Mouse (Mus musculus) retina, postnatal 1 day (tissue): ENCODE measurements around the gene Tcaf1.

Experiments used
- DNase-seq: peaks from one replicate; pipeline ENCODE4 v3.0.0-alpha.2; 2012

The Tcaf1 gene

GRCm38 (mm10) chr6:42709291-42710211 lies at the start of gene Tcaf1:
Gene Tcaf1 (minus strand): TSS chr6:42710088.
- peak; percentile 93 for DNase-seq

DNA sequence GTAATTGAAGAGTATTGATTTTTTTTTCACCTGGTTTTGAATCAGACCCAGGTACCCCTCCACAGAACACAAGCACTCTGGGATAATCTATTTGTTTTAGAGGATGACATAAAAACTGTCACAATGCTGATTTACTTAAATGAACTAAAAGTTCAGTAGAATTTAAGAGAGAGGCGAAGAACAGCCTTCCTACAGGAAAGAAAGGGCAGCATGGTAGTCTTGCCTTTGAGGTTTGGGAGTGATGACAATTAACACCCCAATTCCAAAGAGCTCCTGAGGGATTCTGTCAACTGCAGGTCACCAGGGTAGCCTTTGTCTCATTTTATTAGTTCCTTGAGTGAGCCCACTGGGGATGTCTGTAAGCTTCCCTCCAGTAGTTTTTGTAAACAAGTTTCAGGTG lies 46.2 kb upstream of the Tcaf1 start, which contains the start of gene Olfr38:
Gene Olfr38 (plus strand): TSS at position 301 of the 400 bp plus-strand sequence.
- DNase-seq = no peak

DNA sequence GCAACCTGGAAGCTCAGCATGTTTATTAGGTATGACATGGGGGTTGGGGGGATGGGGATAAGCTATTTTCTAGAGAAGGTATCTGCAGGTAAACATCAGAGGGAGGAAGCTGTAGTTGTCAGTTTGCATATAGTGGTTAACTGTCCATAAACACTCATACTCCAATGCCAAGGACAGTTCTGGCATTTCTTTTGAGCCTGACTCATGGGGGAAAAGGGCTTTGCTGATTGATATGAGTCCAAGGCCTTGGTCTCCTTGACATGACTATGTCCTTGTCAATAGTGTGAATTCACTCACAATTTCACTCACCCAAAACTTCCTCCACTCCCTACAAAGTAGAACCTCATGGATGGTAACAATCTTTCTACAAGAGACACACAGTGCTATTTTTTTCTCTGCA lies 38.0 kb upstream of the Tcaf1 start:
- DNase-seq = no peak

DNA sequence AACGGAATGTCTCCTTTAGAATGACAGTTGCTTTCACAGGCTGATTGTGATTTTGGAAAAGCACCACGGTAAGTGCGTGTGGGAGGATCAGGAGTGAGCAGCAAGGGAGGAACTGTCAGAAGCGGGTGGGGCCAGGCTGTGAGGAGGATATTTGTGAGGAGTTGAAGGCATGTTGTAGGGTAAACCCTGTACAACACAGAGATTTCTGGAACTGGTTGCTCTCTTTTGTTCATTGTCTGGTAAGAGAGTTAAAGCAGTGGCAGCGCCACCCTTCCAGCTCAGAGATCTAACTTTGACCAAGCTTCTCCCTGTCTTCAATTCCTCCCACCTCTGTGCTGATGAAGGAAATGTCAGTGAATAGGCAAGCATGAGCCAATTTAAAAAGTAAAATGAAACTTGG lies 32.4 kb upstream of the Tcaf1 start:
- DNase-seq = no peak

DNA sequence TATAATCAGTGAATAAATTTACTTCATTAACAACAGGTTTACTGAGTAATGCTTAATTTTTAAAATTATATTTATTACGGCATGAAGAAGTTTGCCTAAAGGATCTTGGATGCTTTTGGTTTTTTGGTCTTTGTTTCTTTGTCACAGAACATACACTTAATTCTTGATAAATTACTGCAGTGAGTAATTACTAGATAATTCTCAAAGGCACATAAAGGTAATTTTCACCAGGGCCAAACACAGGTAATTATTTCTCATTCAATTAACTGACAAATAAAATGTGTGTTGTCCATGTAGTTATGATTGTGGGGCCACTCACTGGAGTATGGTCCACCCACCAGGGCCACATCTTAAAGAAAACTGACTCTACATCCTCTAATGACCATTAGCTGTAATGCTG lies 29.2 kb upstream of the Tcaf1 start, which contains the start of gene Olfr453:
Gene Olfr453 (plus strand): TSS at position 301 of the 400 bp plus-strand sequence.
- no peak for DNase-seq

GRCm38 (mm10) chr6:42717973-42718372 lies 8.1 kb upstream of the Tcaf1 start:
- DNase-seq = no peak

GRCm38 (mm10) chr6:42714668-42715067 lies 4.8 kb upstream of the Tcaf1 start:
- DNase-seq = no peak

- peak; percentile 95 for DNase-seq
Observed at GRCm38 (mm10) chr6:42692517-42693190, 17.2 kb downstream of the Tcaf1 start.

- DNase-seq = peak; percentile 93
Observed at GRCm38 (mm10) chr6:42692154-42692516, 17.8 kb downstream of the Tcaf1 start.

GRCm38 (mm10) chr6:42689761-42690160 lies 20.1 kb downstream of the Tcaf1 start:
- no peak for DNase-seq

DNA sequence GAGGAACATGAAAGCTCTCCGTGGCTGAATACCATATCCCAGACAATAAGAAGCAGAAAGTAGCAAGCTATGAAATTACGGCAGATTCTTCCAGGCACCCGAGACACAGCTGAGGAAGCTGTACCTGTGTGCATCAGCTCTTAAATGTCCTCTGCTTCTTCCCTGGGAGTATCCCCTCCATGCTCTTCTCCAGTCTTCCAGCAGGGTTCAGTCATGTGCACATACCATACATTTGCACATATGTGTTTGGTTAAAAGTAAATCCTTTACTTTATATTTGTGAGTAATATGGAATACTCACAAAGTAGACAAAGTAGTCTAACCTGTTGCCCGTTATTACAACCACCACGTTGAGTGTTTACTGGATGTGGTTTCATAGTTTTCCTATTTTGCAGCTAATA lies 22.0 kb downstream of the Tcaf1 start:
- no peak for DNase-seq

GRCm38 (mm10) chr6:42680077-42680476 lies 29.8 kb downstream of the Tcaf1 start:
- no peak for DNase-seq

GRCm38 (mm10) chr6:42676011-42676410 lies 33.9 kb downstream of the Tcaf1 start:
- no peak for DNase-seq

- DNase-seq = no peak
Observed at GRCm38 (mm10) chr6:42671767-42672166, 38.1 kb downstream of the Tcaf1 start.

GRCm38 (mm10) chr6:42667722-42668121 lies 42.2 kb downstream of the Tcaf1 start:
- no peak for DNase-seq

DNA sequence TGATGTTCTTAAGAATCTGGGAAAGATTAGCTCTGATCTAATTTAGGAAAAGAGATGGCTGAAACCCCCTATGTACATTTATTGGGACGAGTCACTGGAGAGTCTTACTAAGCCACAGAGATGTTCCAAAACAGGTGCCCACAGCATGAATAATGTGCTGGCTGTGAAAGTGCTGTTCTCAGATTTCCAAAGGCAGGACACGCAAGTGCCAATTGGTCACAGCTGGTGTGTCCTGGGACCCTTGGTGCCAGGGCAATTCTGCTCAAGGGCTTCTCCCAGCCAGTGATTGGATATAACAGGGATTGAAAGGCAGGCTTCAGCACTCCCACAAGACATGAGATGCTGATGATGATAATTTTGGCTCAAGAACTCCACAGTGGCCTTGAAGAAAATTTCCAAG lies 48.1 kb downstream of the Tcaf1 start:
- no peak for DNase-seq

DNA sequence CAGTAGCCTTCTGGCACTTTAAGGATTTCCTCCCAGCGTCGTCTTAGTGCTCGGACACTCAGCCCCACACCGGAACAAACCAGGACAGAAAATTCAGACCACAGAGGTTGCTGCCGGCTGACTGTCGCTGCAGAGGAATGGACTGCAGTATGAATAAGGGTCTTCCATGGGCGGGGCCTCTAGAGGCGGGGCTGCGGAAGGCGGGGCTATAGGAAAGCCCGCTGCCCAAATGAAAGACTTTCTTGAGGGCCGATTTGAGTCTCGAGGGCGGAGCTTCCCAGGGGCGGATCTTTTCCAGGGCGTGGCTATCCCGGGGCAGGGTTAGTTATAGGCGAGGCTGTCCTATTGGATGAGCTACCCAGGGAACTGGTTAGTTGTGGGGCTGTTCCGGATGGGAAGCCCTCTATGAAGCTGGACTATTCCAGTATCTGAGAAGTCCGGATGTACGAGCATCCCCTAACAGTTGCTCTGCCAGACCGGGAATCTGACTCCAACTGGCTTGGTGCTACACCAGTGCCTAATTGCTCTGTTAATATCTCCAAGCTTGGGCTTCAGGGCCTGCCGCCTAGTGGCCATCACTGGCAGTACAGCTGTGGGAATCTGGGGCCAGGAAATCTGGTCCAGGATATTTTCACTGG lies 64.9 kb downstream of the Tcaf1 start, which contains the start of gene Tcaf2:
Gene Tcaf2 (minus strand): TSS at position 343 of the 638 bp plus-strand sequence.
- DNase-seq = peak; percentile 93

DNA sequence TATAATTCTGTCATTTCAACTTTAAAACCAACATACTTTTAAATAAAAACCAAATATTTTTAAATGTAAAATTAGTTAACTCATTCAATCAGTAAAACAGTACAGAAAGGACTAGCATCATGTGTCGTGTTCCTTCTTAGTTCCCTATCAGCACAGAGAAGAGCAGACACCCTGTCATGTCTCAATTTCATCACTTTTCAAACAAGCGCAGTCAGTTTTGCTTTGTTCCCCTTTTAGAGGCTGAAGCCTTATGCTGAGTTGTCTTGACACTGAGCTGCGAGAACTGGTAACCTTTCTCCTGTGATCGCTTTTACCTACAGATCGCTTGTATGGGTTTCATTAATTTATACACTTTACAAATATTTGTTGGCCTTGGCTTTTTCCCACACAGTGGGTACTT lies 75.5 kb downstream of the Tcaf1 start:
- DNase-seq = no peak

DNA sequence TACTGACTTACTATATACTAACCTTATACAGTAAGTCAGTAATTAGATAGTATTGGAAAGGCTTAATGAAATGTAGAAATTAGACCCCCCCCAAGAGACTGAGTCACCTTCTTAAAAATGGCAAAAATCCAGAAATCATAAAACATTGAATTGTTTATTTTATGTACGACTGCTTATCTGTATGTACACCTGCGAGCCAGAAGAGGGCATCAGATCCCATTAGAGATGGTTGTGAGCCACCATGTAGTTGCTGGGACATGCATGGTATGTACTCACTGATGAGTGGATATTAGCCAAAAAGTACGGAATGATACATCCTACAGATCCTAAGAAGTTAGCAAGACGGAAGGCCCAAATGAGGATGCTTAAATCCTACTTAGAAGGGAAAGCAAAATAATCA lies 78.5 kb downstream of the Tcaf1 start:
- no peak for DNase-seq
